In genomic region chr2:90667388-90668265, GRCm38 (mm10) we compare ENCODE assay signal across 8 mouse cellular contexts. TPM values are rescaled to one million over a fixed set of nuclear protein-coding genes. Genes with fewer than 3 reads are reported as not detected.
DNase-seq lines count a peak whose midpoint lies in the region; ATAC-seq and TF ChIP-seq lines count a peak whose summit lies in the region.

No protein-coding gene starts in this region.

- no peak for ATAC-seq in midbrain, postnatal 0 days (ENCODE audit: low FRiP score)

- no peak overlapping the region for H3K27ac ChIP-seq in bone marrow macrophage, adult 2 months (ENCODE audit: insufficient read depth, low read depth, low read length)
- H3K27ac ChIP-seq in midbrain, postnatal 0 days (ENCODE audit: low read depth, low read length): no peak overlapping the region

- DNase-seq in heart, adult 11 months: peak; percentile 86
- no peak for DNase-seq in heart, postnatal 14 days
- DNase-seq in frontal cortex, postnatal 36 days (ENCODE audit: low spot score in 2 of 2): peak; percentile 14 to 41
- DNase-seq in kidney, postnatal 14 days: peak; percentile 70
- peak; percentile 11 for DNase-seq in midbrain, postnatal 0 days (ENCODE audit: low spot score)
- DNase-seq in yolk sac, embryonic 10.5 days (ENCODE audit: low spot score): peak; percentile 12
- DNase-seq in gastrocnemius, postnatal 4 days (ENCODE audit: low spot score in 2 of 2): no peak

- peak overlapping the region; percentile 16 for H3K4me2 ChIP-seq in midbrain, postnatal 0 days (ENCODE audit: low read depth, low read length, poor library complexity, severe bottlenecking)

- H3K4me3 ChIP-seq in bone marrow macrophage, adult 2 months (ENCODE audit: insufficient read depth, low read length): peak overlapping the region; percentile 0; the same call in 1 of the 2 replicates
- H3K4me3 ChIP-seq in midbrain, postnatal 0 days (ENCODE audit: low read depth, low read length): no peak overlapping the region

- 41% methylated on average over 21 of the region's 21 CpGs for WGBS in midbrain, postnatal 0 days

- no peaks in the 10 kb centered on the region for H3K36me3 ChIP-seq in midbrain, postnatal 0 days (ENCODE audit: insufficient read depth, low read length)

- peaks cover 9% of the 10 kb centered on the region for H3K4me1 ChIP-seq in bone marrow macrophage, adult 2 months (ENCODE audit: control insufficient read depth, insufficient read depth, low read length)
- no peaks in the 10 kb centered on the region for H3K4me1 ChIP-seq in midbrain, postnatal 0 days (ENCODE audit: insufficient read depth, low read length)

- intact Hi-C loops in heart, postnatal 14 days (cut with DNase I): no loop called here

- TF ChIP-seq POLR2A in bone marrow macrophage, adult 2 months (IDR thresholded peaks at IDR 0.05; ENCODE audit: borderline replicate concordance, low read depth, low read length): no peak

- H3K9ac ChIP-seq in midbrain, postnatal 0 days (replicated peaks; ENCODE audit: low read length, poor library complexity, severe bottlenecking): no peak overlapping the region

- H3K9me3 ChIP-seq in midbrain, postnatal 0 days (ENCODE audit: low read length): no peaks in the 10 kb centered on the region

- no peak for TF ChIP-seq CTCF in bone marrow macrophage, adult 2 months (IDR thresholded peaks at IDR 0.05; ENCODE audit: low read depth, low read length)
- TF ChIP-seq CTCF in midbrain, postnatal 0 days (IDR thresholded peaks at IDR 0.05): no peak

- H3K27me3 ChIP-seq in midbrain, postnatal 0 days (ENCODE audit: insufficient read depth, low read length): no peaks in the 10 kb centered on the region

RNA-seq across cellular contexts. Expression of gene Nup160, which starts 9.4 kb away (rescaled TPM):
- total RNA-seq in heart, postnatal 14 days (2021): 10 to 100 TPM; 10.3 to 19.3 TPM
- polyA plus RNA-seq in bone marrow macrophage, adult 2 months (2012; ENCODE audit: insufficient read depth, insufficient read length, missing spikeins): 18.4 and 21.9 TPM in 2 replicates
- total RNA-seq in midbrain, postnatal 0 days (2014; rRNA removed): 16.2 and 20.9 TPM in 2 replicates
- polyA plus RNA-seq in midbrain, postnatal 0 days (2015; fragmentation: Nextera tagmentation; extraction: Ambion mirVana): 10.7 and 11.2 TPM in 2 replicates
- total RNA-seq in gastrocnemius, postnatal 4 days (2021): 10 to 100 TPM; 17.1 to 22.3 TPM

Comparison
In these comparisons a context has a peak if more than half of its experiments do, and no peak if none do; other contexts are left out.
1. DNase-seq: peak in heart, adult 11 months (single experiment), frontal cortex, postnatal 36 days (2 of 2), kidney, postnatal 14 days (single experiment), midbrain, postnatal 0 days (single experiment) and yolk sac, embryonic 10.5 days (single experiment); none in heart, postnatal 14 days (0 of 2) and gastrocnemius, postnatal 4 days (0 of 2).